Mouse (Mus musculus) E14TG2a.4 (cell line): Measurements from ENCODE around the gene Mrps33.

Experiments used
- CTCF ChIP-seq: conservative IDR thresholded peaks from 2 replicates; pipeline ENCODE4 v1.5.1; 2014; ENCODE audit warnings: low read length
- NANOG ChIP-seq: IDR thresholded peaks from 2 replicates; pipeline ENCODE4 v1.6.1; 2014; ENCODE audit warnings: borderline replicate concordance, low read length, mixed read lengths

GRCm38 (mm10) chr6:39818922-39819321 lies 8.1 kb upstream of the Mrps33 start:
- TF ChIP-seq CTCF (no peak), NANOG (no peak)
